Mouse (Mus musculus) midbrain, postnatal 0 days (tissue): Measurements from ENCODE around the gene Anpep. TPM values are rescaled to one million over a fixed set of nuclear protein-coding genes. Genes with fewer than 3 reads are reported as not detected.

Experiments
- ATAC-seq: fragments of 200-750 bp; cut with Nextera tagmentation; 2 replicates; pipeline ENCODE4 v1.8.0; 2017; ENCODE audit warnings: moderate number of reproducible peaks, mild to moderate bottlenecking, moderate TSS enrichment, moderate library complexity; ENCODE audit not compliant: low FRiP score
- DNase-seq: peaks from one replicate; pipeline ENCODE4 v3.0.0-alpha.2; 2015; ENCODE audit warnings: low spot score
- H3K27ac ChIP-seq: fragments of 300-500 bp; sonication (generic); 2 replicates; pipeline ENCODE4 v1.5.1; 2014; ENCODE audit warnings: low read depth, mild to moderate bottlenecking, low read length, mixed read lengths
- H3K27me3 ChIP-seq: fragments of 300-500 bp; sonication (generic); 2 replicates; pipeline ENCODE4 v1.6.1; 2014; ENCODE audit warnings: low read length, control low read depth, mixed read lengths; ENCODE audit not compliant: insufficient read depth
- H3K36me3 ChIP-seq: fragments of 300-500 bp; sonication (generic); 2 replicates; pipeline ENCODE4 v1.6.1; 2014; ENCODE audit warnings: low read length, control low read depth, mixed read lengths; ENCODE audit not compliant: insufficient read depth
- H3K4me1 ChIP-seq: fragments of 300-500 bp; sonication (generic); 2 replicates; pipeline ENCODE4 v1.6.1; 2014; ENCODE audit warnings: mild to moderate bottlenecking, control low read depth, antibody characterized with exemption, low read length, mixed read lengths; ENCODE audit not compliant: insufficient read depth
- H3K4me2 ChIP-seq: fragments of 300-500 bp; sonication (generic); 2 replicates; pipeline ENCODE4 v1.6.1; 2014; ENCODE audit warnings: low read depth, mild to moderate bottlenecking, low read length, mixed read lengths; ENCODE audit not compliant: poor library complexity, severe bottlenecking
- H3K4me3 ChIP-seq: fragments of 300-500 bp; sonication (generic); 2 replicates; pipeline ENCODE4 v1.5.1; 2014; ENCODE audit warnings: low read depth, mild to moderate bottlenecking, low read length, moderate library complexity
- H3K9ac ChIP-seq: fragments of 300-500 bp; sonication (generic); replicated peaks from 2 replicates; pipeline ENCODE4 v1.6.1; 2014; ENCODE audit warnings: mild to moderate bottlenecking, low read length, moderate library complexity, mixed read lengths; ENCODE audit not compliant: poor library complexity, severe bottlenecking
- H3K9me3 ChIP-seq: fragments of 300-500 bp; sonication (generic); 2 replicates; pipeline ENCODE4 v1.6.1; 2016; ENCODE audit warnings: low read length, control low read depth
- CTCF ChIP-seq: IDR thresholded peaks from 2 replicates; pipeline ENCODE4 v1.5.1; 2016; ENCODE audit warnings: antibody characterized with exemption, mild to moderate bottlenecking
- whole genome bisulfite sequencing: fragments of 180-500 bp; shearing (Covaris S2); extraction: QIAGEN DNeasy Blood & Tissue Kit; methylation state at CpG from one replicate; pipeline ENCODE4 v1.1.7; 2014; 5-methylcytosine and 5-hydroxymethylcytosine counted together
- polyA plus RNA-seq: library from polyadenylated mRNA; unstranded; fragments of >200 nt; fragmentation: Nextera tagmentation; extraction: Ambion mirVana; gene quantifications from 2 replicates; pipeline ENCODE4 v1.2.1, GENCODE M21; 2015
- total RNA-seq: library from RNA; depleted of rRNA; stranded (reverse); fragments of >200 nt; gene quantifications from 2 replicates; pipeline ENCODE4 v1.2.3, GENCODE M21; 2014

Gene Anpep
- total and polyA plus RNA-seq, 2 experiments from 2014 or later, result 5.1 to 11.2 TPM

DNA sequence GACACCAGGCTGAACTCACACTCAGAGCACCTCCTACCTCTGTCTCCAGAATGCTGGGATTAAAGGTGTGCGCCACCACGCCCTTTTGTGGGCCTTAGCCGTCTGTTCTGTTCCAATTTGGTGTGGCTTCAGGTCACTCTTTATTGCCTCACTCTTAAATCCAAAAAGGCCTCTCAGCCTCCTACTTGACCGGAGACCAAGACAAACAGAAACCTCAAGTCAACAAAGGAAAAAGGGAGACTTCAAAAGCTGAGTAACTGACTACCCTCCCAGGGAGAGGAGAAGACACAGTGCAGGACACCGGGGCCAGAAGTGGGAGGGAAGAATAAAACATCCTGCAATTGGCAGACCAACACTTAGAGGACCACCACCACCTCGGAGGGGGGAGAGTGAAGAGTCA lies 29.7 kb downstream of the Anpep start:
- Histone ChIP-seq H3K4me1 (no peaks in the 10 kb centered on the region), H3K27me3 (no peaks in the 10 kb centered on the region), H3K9ac (no peak overlapping the region), H3K9me3 (no peaks in the 10 kb centered on the region), H3K4me3 (no peak overlapping the region), H3K4me2 (no peak overlapping the region), H3K36me3 (no peaks in the 10 kb centered on the region), H3K27ac (no peak overlapping the region)
- TF ChIP-seq CTCF, result no peak
- WGBS, result 75% methylated on average over 6 of the region's 6 CpGs
- DNase-seq (no peak), ATAC-seq (no peak)

DNA sequence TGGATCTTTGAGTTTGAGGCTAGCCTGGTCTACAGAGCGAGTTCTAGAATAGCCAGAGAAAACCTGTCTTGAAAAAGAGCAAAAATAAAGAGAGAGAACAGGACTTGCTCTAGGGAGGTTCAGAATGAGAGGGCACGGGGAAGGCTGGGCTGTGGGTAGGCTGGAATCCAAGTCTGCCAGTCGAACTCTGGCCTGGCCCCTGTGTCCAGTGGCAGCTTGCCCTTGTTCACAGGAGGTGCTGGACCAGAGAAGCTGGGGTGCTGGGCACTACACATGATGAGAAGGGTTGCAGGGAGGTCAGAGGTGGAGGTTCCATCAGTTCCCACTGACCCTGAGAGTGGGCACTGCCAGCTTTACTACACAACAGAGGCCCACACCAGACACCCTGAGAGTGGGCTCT lies 32.5 kb downstream of the Anpep start:
- WGBS, result 71% methylated on average over 3 of the region's 3 CpGs
- H3K4me2 ChIP-seq, result no peak overlapping the region
- TF ChIP-seq CTCF, result no peak
- H3K9ac ChIP-seq, result no peak overlapping the region
- no peaks in the 10 kb centered on the region for H3K36me3 ChIP-seq
- H3K27ac ChIP-seq, result no peak overlapping the region
- H3K4me3 ChIP-seq, result no peak overlapping the region
- DNase-seq (no peak), ATAC-seq (no peak)
- no peaks in the 10 kb centered on the region for H3K9me3 ChIP-seq
- H3K27me3 ChIP-seq, result no peaks in the 10 kb centered on the region
- H3K4me1 ChIP-seq, result no peaks in the 10 kb centered on the region

DNA sequence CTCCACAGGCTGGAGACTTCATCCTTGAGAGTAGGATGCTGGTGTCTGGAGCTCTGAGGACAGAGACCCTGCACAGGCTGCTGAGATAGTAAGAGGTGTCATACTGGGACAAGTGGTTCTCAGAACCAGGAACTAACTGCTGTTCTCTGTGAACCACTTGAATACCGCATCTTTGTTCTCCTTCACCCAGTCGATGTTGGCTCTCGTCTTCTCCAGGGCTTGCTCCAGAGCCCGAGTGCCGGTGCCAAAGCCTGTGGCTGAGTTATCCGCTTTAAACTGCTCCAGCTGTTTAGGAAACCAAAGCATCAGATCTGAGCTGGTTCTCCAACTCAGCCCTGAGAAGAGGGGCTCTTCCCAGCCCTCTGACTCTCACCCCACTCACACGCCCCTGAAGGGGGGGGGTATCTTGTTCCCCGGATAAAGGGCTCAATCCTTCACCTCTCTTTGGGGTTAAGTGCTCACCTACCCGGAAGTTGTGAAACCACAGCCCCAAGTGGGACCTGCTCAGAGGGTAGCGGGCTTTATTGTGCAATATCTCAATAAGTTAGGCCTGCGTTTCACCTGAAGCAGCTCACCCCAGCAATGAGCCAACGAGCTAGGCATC lies 38.7 kb downstream of the Anpep start:
- DNase-seq (no peak), ATAC-seq (no peak)
- H3K9ac ChIP-seq, result no peak overlapping the region
- no peak overlapping the region for H3K4me3 ChIP-seq
- H3K27me3 ChIP-seq, result no peaks in the 10 kb centered on the region
- H3K36me3 ChIP-seq, result no peaks in the 10 kb centered on the region
- 84% methylated on average over 12 of the region's 12 CpGs for WGBS
- no peaks in the 10 kb centered on the region for H3K4me1 ChIP-seq
- no peak overlapping the region for H3K27ac ChIP-seq
- no peaks in the 10 kb centered on the region for H3K9me3 ChIP-seq
- no peak for TF ChIP-seq CTCF
- H3K4me2 ChIP-seq, result no peak overlapping the region

DNA sequence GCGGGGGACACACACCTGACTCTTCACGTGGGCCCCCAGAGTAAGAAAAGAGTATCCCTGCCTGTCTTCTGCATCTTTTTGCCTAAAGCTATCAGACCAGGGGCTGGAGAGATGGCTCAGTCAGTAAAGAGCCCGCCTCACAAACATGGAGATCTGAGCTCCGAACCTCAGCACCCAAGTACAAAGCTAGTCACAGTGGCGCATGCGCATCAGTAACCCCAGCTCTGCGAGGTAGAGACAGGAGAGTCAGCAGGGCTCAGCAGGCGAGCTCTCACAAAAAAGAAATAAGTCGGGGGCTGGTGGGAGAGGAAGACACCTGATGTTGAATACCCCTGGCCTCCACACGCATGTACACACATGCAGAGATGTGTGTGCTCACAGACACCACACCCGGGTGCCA lies 40.9 kb downstream of the Anpep start:
- no peaks in the 10 kb centered on the region for H3K27me3 ChIP-seq
- 51% methylated on average over 11 of the region's 11 CpGs for WGBS
- no peaks in the 10 kb centered on the region for H3K36me3 ChIP-seq
- H3K9ac ChIP-seq, result no peak overlapping the region
- no peak for ATAC-seq
- TF ChIP-seq CTCF, result no peak
- no peak for DNase-seq
- H3K27ac ChIP-seq, result no peak overlapping the region
- H3K9me3 ChIP-seq, result no peaks in the 10 kb centered on the region
- H3K4me2 ChIP-seq, result no peak overlapping the region
- H3K4me3 ChIP-seq, result no peak overlapping the region
- H3K4me1 ChIP-seq, result no peaks in the 10 kb centered on the region

DNA sequence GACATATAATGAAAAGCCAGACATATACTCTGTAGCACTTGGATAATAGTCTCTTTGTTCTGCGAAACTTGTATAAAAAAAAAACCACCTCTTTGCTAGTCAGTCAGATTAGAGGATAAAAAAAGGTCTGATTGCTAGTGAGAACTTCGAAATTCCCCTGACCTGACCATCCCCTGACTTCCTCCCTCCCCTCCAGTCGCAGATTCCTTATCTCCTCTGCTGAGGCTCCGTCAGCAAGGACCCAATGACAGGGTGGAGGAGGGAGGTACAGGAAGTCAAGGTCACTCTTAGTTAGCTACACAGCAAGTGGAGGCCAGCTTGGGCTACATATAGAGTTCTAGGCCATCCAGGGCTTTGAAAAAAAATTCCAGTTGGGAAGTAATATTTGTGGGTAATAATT lies 41.3 kb downstream of the Anpep start:
- no peak for TF ChIP-seq CTCF
- Histone ChIP-seq H3K4me3 (no peak overlapping the region), H3K27ac (no peak overlapping the region), H3K9me3 (no peaks in the 10 kb centered on the region), H3K36me3 (no peaks in the 10 kb centered on the region), H3K9ac (no peak overlapping the region), H3K27me3 (no peaks in the 10 kb centered on the region), H3K4me1 (no peaks in the 10 kb centered on the region), H3K4me2 (no peak overlapping the region)
- DNase-seq (no peak), ATAC-seq (no peak)
- 47% methylated on average over 4 of the region's 4 CpGs for WGBS

DNA sequence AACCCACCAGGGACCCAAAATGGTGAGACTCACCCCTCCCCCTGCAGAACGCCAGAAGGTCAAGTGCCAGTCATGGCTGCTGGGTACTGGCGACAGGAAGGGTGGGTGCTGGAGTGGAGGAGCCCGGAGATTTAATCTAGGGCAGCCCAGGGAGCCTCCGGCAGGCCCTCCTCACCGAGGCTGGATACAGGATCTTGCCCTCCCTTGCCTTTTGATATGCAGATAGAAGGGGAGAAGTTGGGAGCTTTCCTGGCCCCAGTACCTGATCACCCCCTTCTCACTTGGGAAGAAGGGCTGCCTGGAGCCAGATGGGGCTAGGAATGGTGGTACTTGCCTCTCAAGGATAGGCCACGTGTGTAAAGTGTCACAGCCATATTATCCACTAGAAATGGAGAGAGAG lies 42.5 kb downstream of the Anpep start:
- no peak overlapping the region for H3K4me2 ChIP-seq
- ATAC-seq, result no peak
- 7% methylated on average over 6 of the region's 6 CpGs for WGBS

More for the DNA sequence above, 42.5 kb downstream of the Anpep start:
- TF ChIP-seq CTCF, result no peak
- Histone ChIP-seq H3K36me3 (no peaks in the 10 kb centered on the region), H3K27me3 (no peaks in the 10 kb centered on the region), H3K4me1 (no peaks in the 10 kb centered on the region), H3K9ac (no peak overlapping the region), H3K9me3 (no peaks in the 10 kb centered on the region), H3K4me3 (no peak overlapping the region), H3K27ac (no peak overlapping the region)
- DNase-seq, result no peak
